Mouse (Mus musculus): Measurements from ENCODE around the gene C1qtnf4. TPM values are rescaled to one million over a fixed set of nuclear protein-coding genes. Genes with fewer than 3 reads are reported as not detected.

C1qtnf4 gene
- polyA plus RNA-seq, 1 experiment from 2014 or later: 1.6 TPM

- 55% methylated on average over 4 of the region's 5 CpGs for WGBS (ENCODE audit: insufficient replicate concordance)
- H3K27ac ChIP-seq (ENCODE audit: low read length): no peak overlapping the region
- no peaks in the 10 kb centered on the region for H3K36me3 ChIP-seq (ENCODE audit: control insufficient read depth, insufficient read depth)
- H3K4me2 ChIP-seq (ENCODE audit: low read depth, low read length): no peak overlapping the region
- no peak for ATAC-seq (ENCODE audit: low read depth)
- H3K9me3 ChIP-seq (replicated peaks; ENCODE audit: control insufficient read depth, low read length): no peaks in the 10 kb centered on the region
- H3K4me1 ChIP-seq (ENCODE audit: control insufficient read depth, low read depth, low read length): no peaks in the 10 kb centered on the region; the same call in 1 of the 2 replicates
- no peak overlapping the region for H3K9ac ChIP-seq (ENCODE audit: low read depth, low read length)
- H3K27me3 ChIP-seq (ENCODE audit: control insufficient read depth, insufficient read depth, low read depth, low read length): no peaks in the 10 kb centered on the region
- H3K4me3 ChIP-seq (ENCODE audit: low read depth, low read length): no peak overlapping the region
Observed at GRCm38 (mm10) chr2:90877584-90878259, 7.9 kb upstream of the C1qtnf4 start.

DNA sequence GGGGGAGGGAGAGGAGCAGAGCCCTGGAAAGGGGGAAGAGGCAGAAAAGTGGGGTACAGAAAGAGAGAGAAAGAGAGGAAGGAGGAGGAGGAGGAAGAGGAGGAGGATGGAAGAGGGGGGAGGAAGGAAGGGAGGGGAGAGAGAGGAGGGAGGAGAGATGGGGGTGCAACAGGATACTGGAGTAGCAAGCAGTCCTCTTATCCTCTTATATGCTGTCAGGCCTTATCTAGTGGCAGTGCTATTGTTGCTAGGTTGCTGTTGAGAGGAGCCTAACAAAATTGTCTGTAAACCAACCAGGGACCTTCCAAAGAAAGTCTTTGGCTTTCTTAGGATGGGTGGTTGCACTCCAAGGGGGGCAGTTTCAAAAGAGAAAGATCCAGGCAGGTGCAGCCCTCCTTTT, 6.2 kb upstream of the C1qtnf4 start:
- no peak overlapping the region for H3K27ac ChIP-seq (ENCODE audit: low read length)
- no peak overlapping the region for H3K4me2 ChIP-seq (ENCODE audit: low read depth, low read length)
- no peaks in the 10 kb centered on the region; the same call in 1 of the 2 replicates for H3K4me1 ChIP-seq (ENCODE audit: control insufficient read depth, low read depth, low read length)
- no peak overlapping the region for H3K4me3 ChIP-seq (ENCODE audit: low read depth, low read length)
- no peaks in the 10 kb centered on the region for H3K36me3 ChIP-seq (ENCODE audit: control insufficient read depth, insufficient read depth)
- H3K27me3 ChIP-seq (ENCODE audit: control insufficient read depth, insufficient read depth, low read depth, low read length): peaks cover 9% of the 10 kb centered on the region
- no peak for ATAC-seq (ENCODE audit: low read depth)
- no peak overlapping the region for H3K9ac ChIP-seq (ENCODE audit: low read depth, low read length)
- no peaks in the 10 kb centered on the region for H3K9me3 ChIP-seq (replicated peaks; ENCODE audit: control insufficient read depth, low read length)

DNA sequence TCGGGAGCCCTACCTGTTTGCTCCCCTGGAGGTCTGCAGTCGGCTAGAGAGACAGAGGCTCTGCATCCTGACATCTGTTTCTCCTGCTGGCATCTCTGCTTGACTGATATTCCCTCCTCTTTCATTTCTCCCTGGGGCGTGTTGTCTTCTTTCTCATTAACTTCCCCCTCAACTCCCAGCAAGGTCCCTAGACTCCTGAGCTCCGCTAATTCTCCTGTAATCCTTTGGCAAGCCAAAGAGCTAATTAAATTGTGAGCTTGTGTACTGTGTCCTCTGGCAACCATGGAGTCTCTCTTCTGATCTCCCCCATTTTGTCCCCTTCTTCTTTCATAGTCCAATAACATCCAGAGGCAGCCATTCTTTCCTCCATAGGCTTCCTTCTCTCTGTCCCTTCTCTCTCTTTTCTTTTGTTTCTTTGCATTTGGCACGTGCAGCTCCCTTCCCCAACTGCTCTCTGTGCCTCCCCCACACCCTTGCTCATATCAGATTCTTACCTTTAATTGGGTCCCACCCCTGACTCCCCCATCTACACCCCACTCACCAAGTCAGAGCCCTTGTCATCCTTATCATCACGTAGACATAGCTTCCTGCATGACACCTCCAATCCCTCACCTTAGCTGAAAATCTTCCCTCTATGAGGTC, 5.4 kb upstream of the C1qtnf4 start:
- H3K4me1 ChIP-seq (ENCODE audit: control insufficient read depth, low read depth, low read length): no peaks in the 10 kb centered on the region; the same call in 1 of the 2 replicates
- no peak overlapping the region for H3K4me2 ChIP-seq (ENCODE audit: low read depth, low read length)
- peaks cover 17% of the 10 kb centered on the region for H3K27me3 ChIP-seq (ENCODE audit: control insufficient read depth, insufficient read depth, low read depth, low read length)
- H3K4me3 ChIP-seq (ENCODE audit: low read depth, low read length): no peak overlapping the region
- no peaks in the 10 kb centered on the region for H3K36me3 ChIP-seq (ENCODE audit: control insufficient read depth, insufficient read depth)
- H3K9ac ChIP-seq (ENCODE audit: low read depth, low read length): no peak overlapping the region
- H3K9me3 ChIP-seq (replicated peaks; ENCODE audit: control insufficient read depth, low read length): no peaks in the 10 kb centered on the region
- no peak overlapping the region for H3K27ac ChIP-seq (ENCODE audit: low read length)
- ATAC-seq (ENCODE audit: low read depth): no peak
- 37% methylated on average over 6 of the region's 6 CpGs for WGBS (ENCODE audit: insufficient replicate concordance)

GRCm38 (mm10) chr2:90881824-90882223, 3.8 kb upstream of the C1qtnf4 start:
- H3K27ac ChIP-seq (ENCODE audit: low read length): no peak overlapping the region
- H3K4me3 ChIP-seq (ENCODE audit: low read depth, low read length): no peak overlapping the region
- no peaks in the 10 kb centered on the region for H3K36me3 ChIP-seq (ENCODE audit: control insufficient read depth, insufficient read depth)
- peaks cover 33% of the 10 kb centered on the region for H3K27me3 ChIP-seq (ENCODE audit: control insufficient read depth, insufficient read depth, low read depth, low read length)
- no peak overlapping the region for H3K4me2 ChIP-seq (ENCODE audit: low read depth, low read length)
- H3K9ac ChIP-seq (ENCODE audit: low read depth, low read length): no peak overlapping the region
- peaks cover 4% of the 10 kb centered on the region for H3K4me1 ChIP-seq (ENCODE audit: control insufficient read depth, low read depth, low read length)
- WGBS (ENCODE audit: insufficient replicate concordance): 59% methylated on average over 2 of the region's 2 CpGs
- ATAC-seq (ENCODE audit: low read depth): no peak
- no peaks in the 10 kb centered on the region for H3K9me3 ChIP-seq (replicated peaks; ENCODE audit: control insufficient read depth, low read length)

DNA sequence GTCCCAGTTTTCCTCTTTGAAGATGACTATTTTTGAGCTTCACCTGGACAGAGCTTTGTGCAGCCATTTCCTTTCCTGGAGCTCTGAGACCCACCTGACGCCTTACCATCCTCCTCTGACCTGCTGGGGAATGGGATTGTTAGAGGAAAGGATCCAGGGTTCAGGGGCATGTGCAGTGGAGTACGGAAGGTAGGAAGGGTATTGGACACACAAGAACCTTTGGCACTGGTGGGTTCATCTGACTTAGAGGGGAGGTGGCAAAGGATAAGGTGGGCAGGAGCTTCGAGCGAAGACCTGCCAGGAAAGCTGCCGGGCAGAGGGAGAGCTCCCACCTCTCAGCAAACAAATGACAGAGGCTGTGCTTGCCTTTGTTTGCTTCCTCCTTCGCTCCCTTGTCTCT, 776 bp downstream of the C1qtnf4 start:
- H3K27me3 ChIP-seq (ENCODE audit: control insufficient read depth, insufficient read depth, low read depth, low read length): peaks cover 70% of the 10 kb centered on the region
- H3K4me2 ChIP-seq (ENCODE audit: low read depth, low read length): no peak overlapping the region

DNA sequence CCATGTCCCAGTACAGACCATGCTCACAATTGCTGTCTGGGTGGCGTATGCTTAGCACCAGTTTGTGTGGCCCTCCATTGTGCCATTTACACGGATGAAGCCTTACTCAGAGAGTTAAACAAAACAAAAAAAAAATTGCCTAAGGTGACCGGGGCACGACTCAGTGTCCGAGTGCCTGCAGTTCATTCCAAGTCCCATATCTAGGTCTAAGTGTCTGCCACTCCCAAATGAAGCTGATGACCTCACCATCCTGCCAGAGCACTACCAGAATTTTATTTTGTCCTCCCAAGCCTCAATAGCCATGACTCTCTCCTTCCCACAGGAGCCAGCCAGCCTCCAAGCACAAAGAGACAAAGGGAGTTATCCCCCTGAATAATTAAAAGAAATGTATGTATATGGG, 2.0 kb downstream of the C1qtnf4 start:
- Histone ChIP-seq H3K4me2 (ENCODE audit: low read depth, low read length) (no peak overlapping the region), H3K4me1 (ENCODE audit: control insufficient read depth, low read depth, low read length) (peaks cover 21% of the 10 kb centered on the region), H3K27ac (ENCODE audit: low read length) (no peak overlapping the region), H3K4me3 (ENCODE audit: low read depth, low read length) (no peak overlapping the region), H3K27me3 (ENCODE audit: control insufficient read depth, insufficient read depth, low read depth, low read length) (peaks cover 70% of the 10 kb centered on the region), H3K36me3 (ENCODE audit: control insufficient read depth, insufficient read depth) (no peaks in the 10 kb centered on the region), H3K9ac (ENCODE audit: low read depth, low read length) (no peak overlapping the region), H3K9me3 (replicated peaks; ENCODE audit: control insufficient read depth, low read length) (no peaks in the 10 kb centered on the region)
- whole genome bisulfite sequencing (ENCODE audit: insufficient replicate concordance): 54% methylated on average over 5 of the region's 5 CpGs
- ATAC-seq (ENCODE audit: low read depth): no peak

More for the DNA sequence above, 776 bp downstream of the C1qtnf4 start:
- H3K27ac ChIP-seq (ENCODE audit: low read length): no peak overlapping the region
- H3K9me3 ChIP-seq (replicated peaks; ENCODE audit: control insufficient read depth, low read length): no peaks in the 10 kb centered on the region
- no peak overlapping the region for H3K4me3 ChIP-seq (ENCODE audit: low read depth, low read length)
- no peaks in the 10 kb centered on the region for H3K36me3 ChIP-seq (ENCODE audit: control insufficient read depth, insufficient read depth)
- WGBS (ENCODE audit: insufficient replicate concordance): 31% methylated on average over 6 of the region's 6 CpGs
- no peak for ATAC-seq (ENCODE audit: low read depth)
- no peak overlapping the region for H3K9ac ChIP-seq (ENCODE audit: low read depth, low read length)
- peaks cover 17% of the 10 kb centered on the region for H3K4me1 ChIP-seq (ENCODE audit: control insufficient read depth, low read depth, low read length)

GRCm38 (mm10) chr2:90889550-90890548, 4.2 kb downstream of the C1qtnf4 start:
- peaks cover 57% of the 10 kb centered on the region for H3K27me3 ChIP-seq (ENCODE audit: control insufficient read depth, insufficient read depth, low read depth, low read length)
- H3K9ac ChIP-seq (ENCODE audit: low read depth, low read length): peak overlapping the region; percentile 69
- 4% methylated on average over 131 of the region's 133 CpGs for WGBS (ENCODE audit: insufficient replicate concordance)
- H3K36me3 ChIP-seq (ENCODE audit: control insufficient read depth, insufficient read depth): no peaks in the 10 kb centered on the region
- peak overlapping the region; percentile 39; the same call in 1 of the 2 replicates for H3K27ac ChIP-seq (ENCODE audit: low read length)
- peaks cover 42% of the 10 kb centered on the region for H3K4me1 ChIP-seq (ENCODE audit: control insufficient read depth, low read depth, low read length)
- peak overlapping the region; percentile 70 for H3K4me3 ChIP-seq (ENCODE audit: low read depth, low read length)
- H3K9me3 ChIP-seq (replicated peaks; ENCODE audit: control insufficient read depth, low read length): no peaks in the 10 kb centered on the region
- peak overlapping the region; percentile 97 for H3K4me2 ChIP-seq (ENCODE audit: low read depth, low read length)
- peak; percentile 73 for ATAC-seq (ENCODE audit: low read depth)

DNA sequence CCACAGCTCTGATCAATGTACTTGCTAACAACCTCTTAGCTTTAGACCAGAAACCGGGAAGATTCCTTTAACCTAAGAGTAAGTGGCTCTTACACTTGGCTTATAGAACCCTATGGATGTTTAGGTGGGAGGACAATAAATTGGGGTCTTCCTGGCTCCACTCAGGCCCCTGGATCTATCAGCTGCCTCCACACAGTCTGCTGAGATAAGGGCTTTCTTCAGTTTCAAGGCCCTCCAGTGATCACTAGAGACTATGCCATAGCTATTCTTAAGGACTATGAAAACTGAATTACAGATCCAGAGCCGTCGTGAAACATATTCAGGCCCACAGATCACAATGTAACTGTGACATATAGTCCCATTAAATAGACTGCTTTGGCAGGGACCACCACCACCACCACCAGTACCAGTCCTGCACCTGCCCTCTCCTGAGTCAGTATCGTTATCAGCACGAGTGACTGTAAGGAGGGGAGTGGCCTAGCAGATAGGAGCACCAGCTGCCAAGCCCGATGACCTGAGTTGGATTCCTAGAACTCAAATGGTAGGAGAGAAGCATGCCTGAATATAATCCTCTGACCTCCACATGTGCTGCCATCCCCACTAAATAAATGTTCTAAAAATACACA, 8.1 kb downstream of the C1qtnf4 start:
- peaks cover 17% of the 10 kb centered on the region for H3K27me3 ChIP-seq (ENCODE audit: control insufficient read depth, insufficient read depth, low read depth, low read length)
- H3K4me2 ChIP-seq (ENCODE audit: low read depth, low read length): peak overlapping the region; percentile 55
- 37% methylated on average over 6 of the region's 6 CpGs for WGBS (ENCODE audit: insufficient replicate concordance)
- peak overlapping the region; percentile 23 for H3K4me3 ChIP-seq (ENCODE audit: low read depth, low read length)
- peak; percentile 89 for ATAC-seq (ENCODE audit: low read depth)
- H3K4me1 ChIP-seq (ENCODE audit: control insufficient read depth, low read depth, low read length): peaks cover 48% of the 10 kb centered on the region
- peaks cover 18% of the 10 kb centered on the region for H3K36me3 ChIP-seq (ENCODE audit: control insufficient read depth, insufficient read depth)
- H3K9me3 ChIP-seq (replicated peaks; ENCODE audit: control insufficient read depth, low read length): no peaks in the 10 kb centered on the region
- peak overlapping the region; percentile 27; the same call in 1 of the 2 replicates for H3K9ac ChIP-seq (ENCODE audit: low read depth, low read length)
- H3K27ac ChIP-seq (ENCODE audit: low read length): peak overlapping the region; percentile 86

Measured in liver, embryonic 16.5 days (tissue).